Mouse (Mus musculus) left cerebral cortex, adult 18-20 months (tissue): ENCODE data around the gene Elmod2. TPM values are rescaled to one million over a fixed set of nuclear protein-coding genes. Genes with fewer than 3 reads are reported as not detected.

Experiments
- DNase-seq, 2 experiments: peaks; one replicate each; pipeline ENCODE4 v3.0.0; 2021 to 2022; ENCODE audit warnings: low spot score in 2 of 2, mixed read lengths in 1 of 2
- total RNA-seq, 2 experiments: library from RNA; stranded (reverse); gene quantifications; 2 replicates each; pipeline ENCODE4 v1.2.3; 2021

Elmod2 gene
- total RNA-seq, 2 experiments from 2014 or later, result 12.3 to 13.8 TPM

DNA sequence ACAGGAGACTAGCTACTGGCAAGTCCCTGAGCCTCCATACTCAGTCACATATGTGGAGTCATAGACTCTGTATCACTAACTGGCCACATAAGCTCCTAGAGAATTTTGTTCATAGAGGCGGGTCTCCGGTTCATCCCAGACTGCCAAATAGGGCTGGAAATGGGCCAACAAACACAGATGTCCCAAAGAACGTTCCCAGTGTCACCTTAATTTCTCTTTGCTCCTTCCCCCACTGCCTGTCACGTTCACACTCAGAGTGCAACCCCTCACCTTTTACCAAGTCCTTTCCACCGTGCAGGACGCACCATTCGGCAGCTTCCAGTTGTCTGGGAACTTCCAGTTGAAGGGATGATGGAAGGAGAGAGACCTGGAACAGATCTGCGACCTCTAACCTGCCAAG lies 46.9 kb downstream of the Elmod2 start:
- no peak for DNase-seq

DNA sequence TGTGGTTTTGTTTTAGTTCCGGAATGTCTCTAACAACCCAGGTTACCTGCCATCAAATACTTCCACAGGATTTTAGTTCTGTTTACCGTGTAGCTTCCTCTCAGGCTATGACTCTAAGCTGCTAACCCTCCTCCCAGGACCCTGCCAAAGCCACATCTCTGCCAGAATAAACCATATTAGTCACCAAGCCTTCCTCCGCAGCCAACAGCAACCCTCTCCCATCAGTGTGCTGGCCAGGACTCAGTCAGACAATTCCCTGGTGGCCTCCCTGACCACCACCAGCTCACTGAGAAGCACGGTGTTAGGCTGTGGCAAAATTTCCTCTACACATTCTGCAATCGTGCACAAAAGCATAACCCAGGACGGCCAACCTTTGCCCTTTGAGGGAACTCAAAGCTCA lies 53.9 kb downstream of the Elmod2 start:
- no peak for DNase-seq

DNA sequence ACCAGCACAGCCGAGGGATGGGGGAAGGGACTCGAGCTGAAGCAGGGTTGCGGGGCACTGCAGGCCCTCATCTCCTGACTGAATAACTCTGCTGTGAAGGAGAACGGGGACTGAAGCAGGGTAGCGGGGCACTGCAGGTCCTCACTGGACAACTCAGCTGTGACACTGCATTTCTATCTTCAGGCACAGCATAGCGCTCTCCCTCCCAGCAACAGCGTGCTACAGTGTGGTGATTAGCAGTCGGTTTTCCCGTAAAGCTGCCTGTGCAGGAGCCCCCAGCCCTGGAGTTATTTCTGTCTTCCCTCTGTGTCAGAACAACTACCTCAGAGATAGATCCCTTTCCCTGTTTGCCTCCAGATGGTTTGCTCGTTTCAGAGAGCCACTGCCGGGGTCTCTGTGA lies 57.8 kb downstream of the Elmod2 start:
- DNase-seq, result no peak

DNA sequence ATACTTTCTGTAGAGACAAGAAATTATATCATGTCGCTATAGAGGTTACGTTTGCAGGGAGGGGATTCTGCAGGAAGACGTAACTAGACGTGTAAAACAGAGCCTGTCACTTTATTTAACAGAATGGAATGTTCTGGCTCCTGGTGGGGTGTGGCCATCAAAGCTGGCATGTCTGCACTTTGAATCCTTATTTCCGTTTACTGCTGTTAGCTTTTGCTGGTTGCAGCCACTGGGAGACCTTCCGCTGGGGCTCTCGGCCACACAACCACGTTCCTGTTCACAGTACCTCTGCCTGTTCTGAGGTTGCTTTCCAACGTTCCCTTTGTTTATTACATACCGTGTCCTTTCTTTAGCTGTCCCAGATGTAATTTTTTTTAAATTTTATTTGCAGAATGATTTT lies 59.8 kb downstream of the Elmod2 start:
- no peak for DNase-seq

DNA sequence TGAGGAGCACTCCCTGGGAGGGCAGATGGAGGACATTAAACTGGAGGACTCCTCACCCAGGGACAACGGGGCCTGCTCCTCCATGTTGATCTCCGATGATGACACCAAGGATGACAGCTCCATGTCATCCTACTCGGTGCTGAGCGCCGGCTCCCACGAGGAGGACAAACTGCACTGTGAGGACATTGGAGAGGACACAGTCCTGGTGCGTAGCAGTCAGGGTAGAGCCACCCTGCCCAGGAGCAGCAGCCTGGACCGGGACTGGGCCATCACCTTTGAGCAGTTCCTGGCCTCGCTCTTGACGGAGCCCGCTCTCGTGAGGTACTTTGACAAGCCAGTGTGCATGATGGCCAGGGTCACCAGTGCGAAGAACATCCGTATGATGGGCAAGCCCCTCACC lies 61.1 kb downstream of the Elmod2 start:
- DNase-seq, result no peak

Other genes starting within 250 kb of the Elmod2 start
- gene Tbc1d9, start 167.1 kb downstream of the Elmod2 start, total RNA-seq, result 10 to 100 TPM; 96.2 to 97.5 TPM
- 1 to 10 TPM; 1.8 to 2.0 TPM for gene Gm10645, start 166.3 kb downstream of the Elmod2 start, total RNA-seq
- gene Ucp1, start 42.1 kb downstream of the Elmod2 start, total RNA-seq, result under 1 TPM in 1 of 2 experiments, not detected in 1; 0.28 TPM
- not detected for gene Mgat4d, start 16.0 kb upstream of the Elmod2 start, total RNA-seq
- 10 to 100 TPM in 1 of 2 experiments, 1 to 10 TPM in 1; 8.9 to 11.0 TPM for gene Clgn, start 57.4 kb upstream of the Elmod2 start, total RNA-seq
- 100 to 1,000 TPM; 218 to 232 TPM for gene Scoc, start 125.9 kb upstream of the Elmod2 start, total RNA-seq
- not detected for gene Olfr370, start 203.3 kb upstream of the Elmod2 start, total RNA-seq
- gene Ndufb7, start 234.2 kb upstream of the Elmod2 start, total RNA-seq, result 100 to 1,000 TPM; 136 to 155 TPM